Mouse (Mus musculus): ENCODE measurements around the gene Ranbp3. TPM values are rescaled to one million over a fixed set of nuclear protein-coding genes. Genes with fewer than 3 reads are reported as not detected.

Gene Ranbp3
- polyA plus RNA-seq, 1 experiment = 48.7 TPM

DNA sequence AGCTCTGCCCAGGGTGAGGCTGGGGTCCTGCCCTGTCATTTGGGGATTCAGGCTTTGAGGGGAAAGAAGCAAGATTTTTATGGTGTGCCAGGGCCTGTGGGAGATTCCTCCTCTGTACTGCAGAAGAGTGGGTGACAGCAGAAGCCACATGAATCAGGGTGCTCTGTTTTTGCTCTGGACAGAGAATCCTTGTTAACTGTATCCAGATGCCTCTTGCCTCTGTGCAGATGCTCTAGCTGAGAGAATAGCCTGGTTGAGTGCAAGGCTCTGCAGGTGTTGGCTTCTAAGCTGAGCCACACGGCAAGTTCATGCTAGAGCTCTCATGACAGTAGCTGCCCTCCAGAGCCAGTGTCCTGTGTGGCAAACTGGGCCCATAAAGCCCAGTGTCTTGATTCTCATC is 20.3 kb downstream of the Ranbp3 start:
- Histone ChIP-seq H3K27ac (ENCODE audit: insufficient read depth, low read depth, low read length) (no peak overlapping the region), H3K4me3 (ENCODE audit: insufficient read depth, low read depth, low read length) (no peak overlapping the region), H3K36me3 (ENCODE audit: control insufficient read depth, insufficient read depth, low read length) (no peaks in the 10 kb centered on the region; the same call in 1 of the 2 replicates), H3K4me1 (ENCODE audit: control insufficient read depth, insufficient read depth, low read length) (no peaks in the 10 kb centered on the region), H3K27me3 (replicated peaks; ENCODE audit: control insufficient read depth, insufficient read depth, low read length) (no peaks in the 10 kb centered on the region)
- DNase-seq = no peak
- TF ChIP-seq CTCF (conservative IDR thresholded peaks at IDR 0.05; ENCODE audit: insufficient read depth, insufficient read length, low read depth, low read length) (no peak), POLR2A (IDR thresholded peaks at IDR 0.05; ENCODE audit: low read depth, low read length) (no peak)
- WGBS = 47% methylated on average over 1 of the region's 1 CpGs

DNA sequence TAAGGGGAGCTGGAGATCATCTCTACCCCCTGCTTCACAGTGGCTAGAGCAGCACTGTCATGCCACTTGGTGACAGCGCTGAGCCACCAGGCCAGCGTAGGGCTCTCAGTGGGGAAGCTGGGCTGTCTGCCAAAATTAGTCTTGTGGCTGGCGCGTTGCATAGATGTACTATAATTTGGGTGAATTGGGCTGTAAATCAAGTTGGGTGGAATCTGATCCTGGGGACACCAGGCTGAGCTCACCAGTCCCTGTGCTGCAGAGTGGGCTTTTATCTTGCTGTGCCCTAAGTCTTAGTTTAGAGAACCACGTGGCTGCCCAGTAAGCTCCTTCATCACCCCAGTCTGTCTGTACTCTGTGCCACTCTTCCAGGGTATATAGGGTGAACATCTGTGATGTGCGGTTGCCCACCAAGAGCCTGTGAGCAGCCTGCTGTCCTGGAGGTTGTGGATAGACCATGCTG is 20.8 kb downstream of the Ranbp3 start:
- H3K36me3 ChIP-seq (ENCODE audit: control insufficient read depth, insufficient read depth, low read length) = no peaks in the 10 kb centered on the region; the same call in 1 of the 2 replicates
- peak; percentile 70 for DNase-seq
- no peaks in the 10 kb centered on the region for H3K27me3 ChIP-seq (replicated peaks; ENCODE audit: control insufficient read depth, insufficient read depth, low read length)

DNA sequence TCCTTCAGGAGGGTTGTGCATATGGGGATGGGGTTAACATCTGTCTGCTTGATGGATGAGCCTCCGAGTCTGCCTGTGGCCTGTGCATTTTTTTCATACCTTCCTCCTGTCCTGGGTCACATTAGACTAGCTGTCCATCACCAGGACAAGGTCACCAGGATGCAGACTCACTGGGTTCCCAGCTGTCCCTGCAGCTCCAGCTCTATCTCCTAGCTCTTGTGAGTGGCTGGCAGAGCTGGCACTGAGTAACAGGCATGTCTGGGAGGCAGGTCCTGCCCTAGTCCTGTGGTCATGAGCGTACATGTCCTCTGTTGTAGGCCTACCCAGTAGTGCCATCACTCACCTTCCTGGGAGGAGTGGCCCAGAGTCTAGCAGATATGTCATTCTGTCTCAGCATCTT is 27.4 kb downstream of the Ranbp3 start:
- H3K4me3 ChIP-seq (ENCODE audit: insufficient read depth, low read depth, low read length) = no peak overlapping the region
- no peaks in the 10 kb centered on the region for H3K27me3 ChIP-seq (replicated peaks; ENCODE audit: control insufficient read depth, insufficient read depth, low read length)
- DNase-seq = no peak
- H3K27ac ChIP-seq (ENCODE audit: insufficient read depth, low read depth, low read length) = no peak overlapping the region
- no peaks in the 10 kb centered on the region for H3K4me1 ChIP-seq (ENCODE audit: control insufficient read depth, insufficient read depth, low read length)
- TF ChIP-seq POLR2A (IDR thresholded peaks at IDR 0.05; ENCODE audit: low read depth, low read length) (no peak), CTCF (conservative IDR thresholded peaks at IDR 0.05; ENCODE audit: insufficient read depth, insufficient read length, low read depth, low read length) (no peak)
- peaks cover 3% of the 10 kb centered on the region; the same call in 1 of the 2 replicates for H3K36me3 ChIP-seq (ENCODE audit: control insufficient read depth, insufficient read depth, low read length)
- 74% methylated on average over 2 of the region's 2 CpGs for WGBS

More for the DNA sequence above, 20.8 kb downstream of the Ranbp3 start:
- Histone ChIP-seq H3K27ac (ENCODE audit: insufficient read depth, low read depth, low read length) (no peak overlapping the region), H3K4me3 (ENCODE audit: insufficient read depth, low read depth, low read length) (no peak overlapping the region), H3K4me1 (ENCODE audit: control insufficient read depth, insufficient read depth, low read length) (no peaks in the 10 kb centered on the region)
- TF ChIP-seq CTCF (conservative IDR thresholded peaks at IDR 0.05; ENCODE audit: insufficient read depth, insufficient read length, low read depth, low read length) = no peak
- TF ChIP-seq POLR2A (IDR thresholded peaks at IDR 0.05; ENCODE audit: low read depth, low read length) = no peak
- WGBS = 25% methylated on average over 6 of the region's 6 CpGs

DNA sequence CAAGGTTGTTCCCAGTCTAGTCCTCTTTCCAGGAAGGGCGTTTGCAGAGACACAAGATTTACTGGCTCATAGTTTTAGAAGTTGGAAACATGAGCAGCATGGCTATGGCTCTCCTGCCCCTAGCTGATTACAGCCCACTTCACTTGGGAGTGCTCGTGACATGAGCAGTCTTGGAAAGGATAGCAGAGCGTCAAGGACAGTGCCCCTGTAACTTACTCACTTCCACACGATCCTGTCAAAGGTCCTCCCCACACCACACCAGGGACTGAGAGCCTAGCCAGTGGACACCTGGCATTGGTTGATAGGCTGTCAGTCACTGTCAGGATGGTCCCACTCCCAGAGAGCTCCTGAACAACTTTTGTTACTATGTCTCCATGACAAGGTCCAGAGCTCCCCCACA is 29.9 kb downstream of the Ranbp3 start:
- no peak for TF ChIP-seq POLR2A (IDR thresholded peaks at IDR 0.05; ENCODE audit: low read depth, low read length)
- no peak for TF ChIP-seq CTCF (conservative IDR thresholded peaks at IDR 0.05; ENCODE audit: insufficient read depth, insufficient read length, low read depth, low read length)
- DNase-seq = no peak
- Histone ChIP-seq H3K27ac (ENCODE audit: insufficient read depth, low read depth, low read length) (no peak overlapping the region), H3K4me3 (ENCODE audit: insufficient read depth, low read depth, low read length) (no peak overlapping the region), H3K27me3 (replicated peaks; ENCODE audit: control insufficient read depth, insufficient read depth, low read length) (no peaks in the 10 kb centered on the region), H3K36me3 (ENCODE audit: control insufficient read depth, insufficient read depth, low read length) (peaks cover 3% of the 10 kb centered on the region; the same call in 1 of the 2 replicates), H3K4me1 (ENCODE audit: control insufficient read depth, insufficient read depth, low read length) (no peaks in the 10 kb centered on the region)
- WGBS = 58% methylated on average over 4 of the region's 4 CpGs

DNA sequence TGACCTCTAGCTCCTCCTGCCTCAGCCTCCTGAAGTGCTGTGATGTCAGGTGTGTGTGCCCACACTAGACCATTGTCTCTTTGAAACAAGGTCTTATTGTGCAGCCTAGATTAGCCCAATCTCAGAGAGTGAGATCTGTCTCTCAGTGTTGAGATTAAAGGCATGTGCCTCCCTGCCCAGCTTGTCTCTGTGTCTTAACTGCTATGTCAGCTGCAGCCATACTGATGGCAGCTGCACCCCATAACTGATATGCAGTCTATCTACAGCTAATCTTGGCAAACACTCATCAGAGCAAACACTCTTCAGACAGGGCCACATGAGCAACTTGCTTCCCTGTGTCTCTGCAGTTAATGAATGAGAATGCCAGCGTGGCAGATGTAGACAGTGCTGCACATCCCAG is 33.4 kb downstream of the Ranbp3 start:
- WGBS = 86% methylated on average over 1 of the region's 1 CpGs

DNA sequence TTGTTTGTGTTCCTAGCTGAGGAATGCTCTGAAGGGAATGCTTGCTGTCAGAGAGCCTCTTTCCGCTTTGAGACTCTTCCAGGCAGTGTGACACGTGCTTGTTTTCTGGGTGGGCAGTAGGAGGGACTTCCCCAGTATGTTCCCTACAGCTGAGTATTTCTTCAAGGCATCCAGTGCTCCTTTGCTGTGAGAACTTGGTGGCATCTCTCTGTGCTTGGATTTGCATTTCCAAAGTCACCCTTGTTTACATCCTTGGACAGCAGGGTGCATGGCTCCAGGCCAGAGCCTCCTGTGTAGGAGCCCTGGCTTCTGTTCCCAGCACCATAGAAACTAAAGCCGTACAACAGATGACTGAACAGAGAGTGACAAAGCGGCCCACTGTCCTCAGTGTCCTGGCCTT is 35.6 kb downstream of the Ranbp3 start:
- no peak for DNase-seq
- 78% methylated on average over 4 of the region's 4 CpGs for whole genome bisulfite sequencing
- Histone ChIP-seq H3K36me3 (ENCODE audit: control insufficient read depth, insufficient read depth, low read length) (peaks cover 3% of the 10 kb centered on the region; the same call in 1 of the 2 replicates), H3K4me1 (ENCODE audit: control insufficient read depth, insufficient read depth, low read length) (no peaks in the 10 kb centered on the region), H3K27ac (ENCODE audit: insufficient read depth, low read depth, low read length) (no peak overlapping the region), H3K4me3 (ENCODE audit: insufficient read depth, low read depth, low read length) (no peak overlapping the region), H3K27me3 (replicated peaks; ENCODE audit: control insufficient read depth, insufficient read depth, low read length) (no peaks in the 10 kb centered on the region)
- TF ChIP-seq POLR2A (IDR thresholded peaks at IDR 0.05; ENCODE audit: low read depth, low read length) = no peak
- no peak for TF ChIP-seq CTCF (conservative IDR thresholded peaks at IDR 0.05; ENCODE audit: insufficient read depth, insufficient read length, low read depth, low read length)

More for the DNA sequence above, 33.4 kb downstream of the Ranbp3 start:
- H3K27ac ChIP-seq (ENCODE audit: insufficient read depth, low read depth, low read length) = no peak overlapping the region
- H3K4me3 ChIP-seq (ENCODE audit: insufficient read depth, low read depth, low read length) = no peak overlapping the region
- no peaks in the 10 kb centered on the region for H3K27me3 ChIP-seq (replicated peaks; ENCODE audit: control insufficient read depth, insufficient read depth, low read length)
- TF ChIP-seq POLR2A (IDR thresholded peaks at IDR 0.05; ENCODE audit: low read depth, low read length) (no peak), CTCF (conservative IDR thresholded peaks at IDR 0.05; ENCODE audit: insufficient read depth, insufficient read length, low read depth, low read length) (no peak)
- H3K4me1 ChIP-seq (ENCODE audit: control insufficient read depth, insufficient read depth, low read length) = no peaks in the 10 kb centered on the region
- peaks cover 3% of the 10 kb centered on the region; the same call in 1 of the 2 replicates for H3K36me3 ChIP-seq (ENCODE audit: control insufficient read depth, insufficient read depth, low read length)
- DNase-seq = no peak

DNA sequence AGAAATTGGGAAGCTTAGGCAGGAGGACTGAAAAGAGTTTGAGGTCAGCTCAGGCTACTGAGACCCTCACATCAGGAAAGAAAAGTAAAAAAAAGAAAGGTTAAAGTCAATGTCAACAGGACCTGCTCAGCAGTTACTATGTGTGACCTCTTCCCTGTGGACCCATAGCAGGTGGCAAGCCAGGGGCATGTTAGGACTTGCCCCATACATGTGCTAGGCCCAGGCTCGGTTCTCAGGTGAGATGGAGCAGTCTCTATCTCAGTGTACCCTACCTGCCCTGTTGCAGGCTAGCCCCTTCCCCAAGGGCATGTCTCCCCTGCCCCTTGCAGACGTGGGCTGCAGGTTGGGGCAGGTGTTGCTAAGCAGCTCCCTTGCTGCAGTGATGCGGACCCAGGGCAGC is 36.6 kb downstream of the Ranbp3 start:
- Histone ChIP-seq H3K27ac (ENCODE audit: insufficient read depth, low read depth, low read length) (no peak overlapping the region), H3K36me3 (ENCODE audit: control insufficient read depth, insufficient read depth, low read length) (no peaks in the 10 kb centered on the region; the same call in 1 of the 2 replicates), H3K4me1 (ENCODE audit: control insufficient read depth, insufficient read depth, low read length) (no peaks in the 10 kb centered on the region), H3K4me3 (ENCODE audit: insufficient read depth, low read depth, low read length) (no peak overlapping the region), H3K27me3 (replicated peaks; ENCODE audit: control insufficient read depth, insufficient read depth, low read length) (no peaks in the 10 kb centered on the region)
- WGBS = 86% methylated on average over 3 of the region's 3 CpGs
- no peak for DNase-seq
- no peak for TF ChIP-seq POLR2A (IDR thresholded peaks at IDR 0.05; ENCODE audit: low read depth, low read length)
- no peak for TF ChIP-seq CTCF (conservative IDR thresholded peaks at IDR 0.05; ENCODE audit: insufficient read depth, insufficient read length, low read depth, low read length)

Data from kidney, adult 2 months (tissue).